Mouse (Mus musculus) layer of hippocampus, adult 11-12 months (tissue): Measurements from ENCODE around the gene Tstd1.

Experiments
- DNase-seq: peaks from one replicate; pipeline ENCODE4 v3.0.0; 2022; ENCODE audit warnings: low spot score

Gene Tstd1

DNA sequence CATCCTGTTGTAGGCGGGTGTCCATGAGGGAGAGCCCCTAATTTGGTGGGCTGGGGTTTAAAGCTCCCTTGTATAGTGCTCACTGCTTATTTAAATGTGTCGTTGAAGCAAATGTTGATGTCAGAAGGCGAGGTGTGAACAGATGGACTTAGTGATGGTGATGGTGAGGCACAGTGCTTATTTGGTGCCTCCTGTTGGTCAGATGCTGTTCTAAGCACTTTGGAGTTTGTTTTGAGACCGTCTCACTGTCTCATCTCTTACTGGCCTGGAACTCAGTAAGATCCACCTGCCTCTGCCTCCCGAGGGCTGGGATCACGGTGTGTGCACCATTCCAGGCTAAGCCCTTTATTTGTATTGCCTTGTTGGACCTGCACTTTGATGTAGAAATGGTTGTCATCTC, 36.3 kb downstream of the Tstd1 start:
- DNase-seq: no peak

DNA sequence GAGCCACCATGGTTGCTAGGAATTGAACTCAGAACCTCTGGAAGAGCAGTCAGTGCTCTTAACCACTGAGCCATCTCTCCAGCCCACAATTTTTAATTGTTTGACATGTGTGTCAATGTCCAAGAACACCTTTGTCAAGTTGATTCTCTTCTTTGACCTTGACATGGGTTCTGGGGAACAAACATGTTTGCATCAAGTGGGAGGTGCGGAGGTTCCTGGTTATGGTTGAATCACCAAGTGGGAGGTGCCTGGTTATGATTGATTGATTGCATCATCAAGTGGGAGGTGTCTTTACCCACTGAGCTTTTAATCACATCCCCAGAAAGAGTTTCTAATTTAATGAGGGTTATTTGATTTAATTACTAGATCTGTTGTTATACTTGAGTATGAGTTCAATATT, 38.9 kb downstream of the Tstd1 start:
- DNase-seq: no peak

DNA sequence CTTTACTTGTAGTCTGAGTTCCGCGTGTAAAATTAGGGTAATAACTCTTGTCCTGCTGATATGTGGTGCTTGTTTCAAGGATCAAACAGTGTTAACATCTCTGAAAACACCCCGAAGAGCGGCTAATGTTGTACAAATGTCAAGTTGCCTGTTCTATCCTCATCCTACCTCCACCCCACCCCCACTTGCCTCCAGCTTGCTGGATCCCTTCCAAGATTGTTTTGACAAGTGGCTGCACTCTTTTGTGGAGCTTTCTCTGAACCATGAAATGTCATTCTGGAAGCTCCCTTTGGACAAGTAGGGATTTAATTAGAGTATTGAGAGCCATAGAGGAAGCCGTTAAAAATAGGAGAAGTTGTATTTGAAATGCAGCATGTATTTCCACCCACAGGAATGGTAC, 41.1 kb downstream of the Tstd1 start:
- no peak for DNase-seq

DNA sequence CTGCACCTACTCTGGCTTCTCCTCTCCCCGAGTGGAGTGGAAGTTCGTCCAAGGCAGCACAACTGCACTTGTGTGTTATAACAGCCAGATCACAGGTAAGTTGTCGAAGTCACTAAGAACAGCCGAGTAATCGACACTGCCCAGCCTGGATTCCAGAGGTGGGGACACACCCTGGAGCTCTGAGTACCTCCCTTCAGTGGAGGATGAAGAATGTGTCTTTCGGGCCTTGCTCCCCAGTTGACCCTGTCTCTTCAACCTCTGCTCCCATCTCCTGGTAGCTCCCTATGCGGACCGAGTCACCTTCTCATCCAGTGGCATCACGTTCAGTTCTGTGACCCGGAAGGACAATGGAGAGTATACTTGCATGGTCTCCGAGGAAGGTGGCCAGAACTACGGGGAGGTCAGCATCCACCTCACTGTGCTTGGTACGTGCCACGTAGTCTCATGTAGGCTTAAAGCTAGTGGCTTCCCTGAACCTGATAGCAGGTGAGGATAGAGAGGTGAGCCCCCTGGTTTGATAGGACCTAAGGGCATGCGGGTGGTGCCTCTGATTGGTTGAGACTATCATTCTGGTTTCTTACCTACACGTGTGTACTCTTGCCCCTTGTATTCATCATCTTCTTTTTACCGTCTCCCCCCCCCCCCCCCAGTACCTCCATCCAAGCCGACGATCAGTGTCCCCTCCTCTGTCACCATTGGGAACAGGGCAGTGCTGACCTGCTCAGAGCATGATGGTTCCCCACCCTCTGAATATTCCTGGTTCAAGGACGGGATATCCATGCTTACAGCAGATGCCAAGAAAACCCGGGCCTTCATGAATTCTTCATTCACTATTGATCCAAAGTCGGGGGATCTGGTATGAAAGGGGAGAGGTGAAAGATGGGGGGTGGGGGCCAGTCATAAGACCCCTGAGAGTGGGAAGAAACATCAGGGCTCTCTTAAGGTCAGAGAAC, 42.2 kb downstream of the Tstd1 start:
- DNase-seq: no peak

DNA sequence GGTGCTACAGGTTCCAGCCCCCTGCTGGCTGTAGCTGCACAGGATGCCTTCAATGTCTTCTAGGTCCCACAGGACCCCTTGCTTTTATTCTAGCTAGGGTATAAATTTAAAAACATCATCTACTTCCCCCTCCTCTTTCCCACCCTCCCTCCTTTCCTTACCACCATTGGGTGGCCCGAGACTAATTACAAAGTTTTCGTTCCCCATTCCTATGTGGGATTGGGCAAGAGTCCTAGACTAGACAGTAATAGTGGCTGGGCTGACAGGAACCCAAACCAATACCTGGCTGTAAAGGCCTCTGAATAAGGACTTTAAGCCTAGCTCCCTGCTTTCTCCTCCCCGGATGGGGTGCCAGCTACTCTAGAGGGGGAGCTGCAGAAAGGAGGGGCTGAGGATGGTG, 44.5 kb downstream of the Tstd1 start:
- no peak for DNase-seq

DNA sequence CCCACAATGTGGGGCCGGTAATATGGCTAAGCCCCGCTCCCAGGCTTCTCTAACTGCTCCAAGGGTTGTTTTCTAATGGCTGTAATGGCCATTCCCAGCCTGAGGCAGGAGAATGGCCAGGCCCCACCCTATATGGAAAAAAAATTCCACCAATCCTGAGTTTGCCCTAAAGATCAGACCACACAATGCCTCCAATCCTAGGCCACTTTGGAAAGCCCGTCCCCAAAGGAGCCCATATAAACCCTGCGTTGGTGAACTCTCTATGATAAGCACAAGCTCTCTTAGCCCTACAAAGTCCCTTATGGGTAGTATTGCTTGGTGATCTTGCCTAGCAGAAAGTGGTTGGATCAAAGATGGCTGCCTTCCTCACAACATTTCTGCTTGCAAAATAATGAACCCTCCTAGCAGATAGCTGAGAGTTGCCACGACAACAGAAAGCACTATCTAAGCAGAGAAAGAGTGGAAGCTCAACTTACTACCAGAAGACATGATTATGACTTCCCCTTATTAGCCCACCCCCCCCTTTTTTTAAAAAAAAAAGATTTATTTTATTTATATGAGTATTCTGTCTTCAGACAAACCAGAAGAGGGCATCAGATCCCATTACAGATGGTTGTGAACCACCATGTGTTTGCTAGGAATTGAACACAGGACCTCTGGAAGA, 47.2 kb downstream of the Tstd1 start:
- DNase-seq: no peak

DNA sequence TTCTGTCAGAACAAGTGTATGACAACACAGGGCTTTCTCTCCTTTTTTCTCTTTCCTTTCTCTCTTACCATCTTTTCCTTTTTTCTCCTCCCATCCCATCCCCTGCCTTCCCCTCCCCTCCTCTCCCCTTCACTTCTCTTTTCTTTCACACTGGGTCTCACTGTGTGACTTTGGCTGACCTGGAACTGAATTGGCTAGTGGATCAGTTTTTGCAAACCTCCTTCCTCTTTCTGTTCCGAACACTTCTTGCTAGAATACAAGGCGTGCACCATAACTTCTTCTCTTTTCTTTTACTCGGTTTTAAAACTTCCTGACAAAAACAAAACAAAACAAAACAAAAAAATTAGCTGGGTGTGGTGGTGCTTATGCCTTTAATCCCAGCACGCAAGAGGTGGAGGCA, 47.9 kb downstream of the Tstd1 start:
- DNase-seq: no peak

DNA sequence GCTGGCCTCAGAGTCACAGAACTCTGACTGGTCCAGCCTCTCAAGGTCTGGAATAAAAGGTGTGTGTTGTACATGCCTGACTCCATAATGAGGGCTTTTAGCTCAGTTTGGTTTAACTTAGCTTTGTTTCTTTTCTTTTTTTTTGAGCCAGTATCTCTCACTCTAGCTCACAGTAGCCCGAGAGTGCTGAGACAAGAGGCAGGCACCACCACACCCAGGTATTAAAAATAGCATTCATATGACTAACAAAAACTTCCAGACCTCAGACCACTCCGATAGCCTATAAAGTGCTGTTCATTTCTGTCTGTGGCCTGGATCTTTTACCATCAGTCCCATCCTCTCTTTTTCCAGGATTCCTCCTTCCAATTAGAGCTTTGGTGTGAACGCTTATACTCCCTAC, 51.0 kb downstream of the Tstd1 start:
- no peak for DNase-seq
